Mouse (Mus musculus) gastrocnemius, postnatal 25 days (tissue): ENCODE measurements around the gene Smim14. TPM values are rescaled to one million over a fixed set of nuclear protein-coding genes. Genes with fewer than 3 reads are reported as not detected.
A peak's percentile ranks its signal among the peaks of the same experiment; 100 is the strongest.

Source experiments
- DNase-seq: peaks from one replicate; pipeline ENCODE4 v3.0.0; 2022
- total RNA-seq, 2 experiments: library from RNA; stranded (reverse); gene quantifications; 1 replicate in 1 of 2; 2 replicates in 1 of 2; pipeline ENCODE4 v1.2.3; 2021

Smim14 gene
- total RNA-seq, 2 experiments from 2014 or later, result 33.5 to 34.6 TPM

DNA sequence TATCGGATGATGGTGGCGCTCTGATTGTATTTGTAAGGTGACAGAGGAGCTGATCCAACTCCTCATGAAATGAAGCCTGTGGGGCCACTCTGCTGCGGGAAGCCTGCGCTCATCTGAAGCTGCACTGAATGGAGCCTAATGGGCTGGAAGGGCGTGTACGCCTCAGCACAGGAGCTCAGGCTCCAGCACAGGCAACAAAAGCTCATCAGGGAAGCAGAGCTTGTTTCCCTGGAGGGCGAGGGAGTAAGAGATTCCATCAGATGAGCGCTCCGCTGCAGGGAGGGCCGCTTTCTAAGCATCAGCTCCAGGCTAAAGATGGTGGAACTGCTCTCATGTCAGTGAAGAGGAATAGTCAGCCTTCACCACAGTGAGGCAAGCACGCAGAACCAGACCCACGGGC, 129.0 kb downstream of the Smim14 start:
- DNase-seq, result no peak

DNA sequence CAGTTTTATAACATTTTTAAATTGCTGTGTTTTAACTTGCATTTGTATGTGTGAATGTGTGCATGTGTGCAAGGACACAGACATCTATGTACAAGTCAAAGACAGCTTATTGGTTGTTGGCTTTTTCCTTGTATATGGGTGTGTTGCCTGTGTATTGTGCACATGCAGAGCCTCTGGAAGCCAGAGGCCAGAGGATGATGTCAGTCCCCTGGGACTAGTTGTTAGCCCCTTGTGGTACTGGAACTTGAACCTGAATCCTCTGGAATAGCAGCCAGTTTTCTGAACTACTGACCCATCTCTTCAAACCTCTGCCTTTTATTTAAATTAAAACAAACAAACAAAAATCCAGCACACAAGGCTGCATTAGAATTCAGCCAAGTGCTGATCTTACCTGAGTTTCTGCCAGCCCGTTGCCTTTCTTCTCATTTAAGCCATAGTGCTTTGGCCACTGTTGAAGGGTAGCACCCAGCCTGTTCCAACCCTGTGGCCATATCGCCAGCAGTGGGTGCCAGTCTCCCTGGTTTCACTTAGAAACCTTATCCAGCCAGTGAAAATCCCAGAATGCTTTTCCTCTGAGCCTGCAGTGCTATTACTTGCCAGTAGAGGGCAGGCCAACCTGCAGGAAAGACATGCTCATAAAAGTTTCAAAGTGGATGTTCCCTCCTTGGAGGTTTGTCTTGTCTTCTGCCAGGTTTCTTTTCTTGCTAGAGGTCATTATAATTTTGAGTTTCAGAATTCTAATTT, 135.6 kb downstream of the Smim14 start:
- DNase-seq, result peak; percentile 61

Other genes with a start within 250 kb of the Smim14 start
- 10 to 100 TPM; 18.3 to 20.5 TPM for gene Rfc1, start 201.5 kb downstream of the Smim14 start, total RNA-seq
- gene Klb, start 188.9 kb downstream of the Smim14 start, total RNA-seq, result under 1 TPM; 0.18 to 0.64 TPM
- 100 to 1,000 TPM; 487 to 495 TPM for gene Rpl9, start 145.7 kb downstream of the Smim14 start, total RNA-seq
- 10 to 100 TPM; 37.2 to 42.7 TPM for gene Lias, start 145.7 kb downstream of the Smim14 start, total RNA-seq
- gene Ugdh, start 101.2 kb downstream of the Smim14 start, total RNA-seq, result 10 to 100 TPM in 1 of 2 experiments, 1 to 10 TPM in 1; 9.4 to 14.8 TPM
- 1 to 10 TPM in 1 of 2 experiments, not detected in 1; 2.6 TPM for gene Gm43552, start 44.4 kb downstream of the Smim14 start, total RNA-seq
- gene Ube2k, start within 50 bp of the Smim14 start, total RNA-seq, result 10 to 100 TPM; 59.0 to 60.3 TPM
- 10 to 100 TPM; 37.6 to 41.9 TPM for gene Pds5a, start 161.1 kb upstream of the Smim14 start, total RNA-seq
- 1 to 10 TPM; 8.1 to 9.3 TPM for gene N4bp2, start 226.3 kb upstream of the Smim14 start, total RNA-seq